Mouse (Mus musculus) CH12.LX (cell line): ENCODE results near the gene Hrh2.

ENCODE experiments used
- CTCF ChIP-seq, 2 experiments: IDR thresholded peaks in 1 of 2; conservative IDR thresholded peaks in 1 of 2; 2 replicates each; pipeline ENCODE4 v1.5.1; 2011 to 2012; ENCODE audit warnings: low read depth in 2 of 2, low read length in 2 of 2, improper control_type of control experiment in 1 of 2, inconsistent platforms in 1 of 2, mild to moderate bottlenecking in 1 of 2, moderate library complexity in 1 of 2
- ETS1 ChIP-seq: conservative IDR thresholded peaks from 2 replicates; pipeline ENCODE4 v1.6.1; 2012; ENCODE audit warnings: low read depth, mild to moderate bottlenecking, inconsistent platforms, low read length, improper control_type of control experiment, moderate library complexity

DNA sequence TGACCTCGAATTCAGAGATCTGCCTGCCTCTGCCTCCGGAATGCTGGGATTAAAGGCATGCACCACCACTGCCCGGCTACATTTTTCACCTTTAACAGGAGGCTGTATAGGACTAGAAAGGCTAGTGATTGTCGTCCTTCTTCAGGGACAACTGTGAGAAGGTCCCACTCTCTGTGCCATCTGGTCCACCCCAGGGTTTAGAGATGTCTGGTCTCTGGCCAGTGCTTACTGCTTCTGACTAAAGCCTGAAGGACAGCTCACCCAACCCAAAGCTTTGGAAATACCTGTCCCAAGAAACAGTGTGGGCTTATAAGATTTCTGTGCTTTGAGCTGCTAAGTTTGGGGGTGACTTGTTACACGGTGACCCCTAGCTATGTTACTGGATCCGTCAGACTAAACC is 21.6 kb upstream of the Hrh2 start:
- TF ChIP-seq CTCF (conservative IDR thresholded peaks at IDR 0.05 in 1 of 2, IDR thresholded peaks at IDR 0.05 in 1 of 2; ENCODE audit: low read depth in 2 of 2, low read length in 2 of 2) (no peak), ETS1 (no peak)
